7 mouse cellular contexts compared by ENCODE assay signal in genomic region chr17:23829064-23829619, GRCm38 (mm10). TPM values are rescaled to one million over a fixed set of nuclear protein-coding genes. Genes with fewer than 3 reads are reported as not detected.
DNase-seq lines count a peak whose midpoint lies in the region; ATAC-seq and TF ChIP-seq lines count a peak whose summit lies in the region.

Elob (minus strand) TSS chr17:23829136.

- peak; percentile 90 for DNase-seq in adrenal gland, postnatal 10 days
- peak; percentile 94 for DNase-seq in embryonic facial prominence, embryonic 10.5 days (ENCODE audit: low spot score)
- DNase-seq in gonadal fat pad, adult 2 months (ENCODE audit: low read depth) = peak; percentile 31
- peak; percentile 90 for DNase-seq in left cerebral cortex, postnatal 4 days

- H3K9me3 ChIP-seq in embryonic facial prominence, embryonic 10.5 days = no peaks in the 10 kb centered on the region
- H3K9me3 ChIP-seq in intestine, postnatal 0 days (ENCODE audit: control insufficient read depth) = no peaks in the 10 kb centered on the region
- H3K9me3 ChIP-seq in midbrain, embryonic 12.5 days = no peaks in the 10 kb centered on the region

- H3K36me3 ChIP-seq in embryonic facial prominence, embryonic 10.5 days (replicated peaks) = peaks cover 34% of the 10 kb centered on the region
- peaks cover 29% of the 10 kb centered on the region for H3K36me3 ChIP-seq in intestine, postnatal 0 days (ENCODE audit: control insufficient read depth, insufficient read depth)
- H3K36me3 ChIP-seq in midbrain, embryonic 12.5 days = peaks cover 32% of the 10 kb centered on the region
- peaks cover 20% of the 10 kb centered on the region for H3K36me3 ChIP-seq in small intestine, adult 2 months (ENCODE audit: control insufficient read depth, insufficient read depth, low read length)

- intact Hi-C loops in left cerebral cortex, postnatal 4 days (cut with DNase I) = no loop called here

- ATAC-seq in intestine, postnatal 0 days = peak; percentile 93
- peak; percentile 96 for ATAC-seq in midbrain, embryonic 12.5 days (ENCODE audit: low FRiP score, low read depth)

- peak within 1 kb of the TSS; percentile 87 for H3K4me2 ChIP-seq in intestine, postnatal 0 days (replicated peaks; ENCODE audit: low read depth)
- H3K4me2 ChIP-seq in midbrain, embryonic 12.5 days (replicated peaks) = peak within 1 kb of the TSS; percentile 83

- 2% methylated on average over 33 of the region's 42 CpGs for WGBS in embryonic facial prominence, embryonic 10.5 days
- WGBS in intestine, postnatal 0 days = under 1% methylated on average over 30 of the region's 42 CpGs
- WGBS in midbrain, embryonic 12.5 days = under 1% methylated on average over 38 of the region's 42 CpGs
- under 1% methylated on average over 42 of the region's 42 CpGs for WGBS in small intestine, adult 2 months

- H3K27me3 ChIP-seq in embryonic facial prominence, embryonic 10.5 days (replicated peaks; ENCODE audit: low read depth, poor library complexity, severe bottlenecking) = peaks cover 27% of the 10 kb centered on the region
- no peaks in the 10 kb centered on the region for H3K27me3 ChIP-seq in intestine, postnatal 0 days (replicated peaks; ENCODE audit: control insufficient read depth, insufficient read depth, low read length)
- peaks cover 31% of the 10 kb centered on the region for H3K27me3 ChIP-seq in midbrain, embryonic 12.5 days
- no peaks in the 10 kb centered on the region for H3K27me3 ChIP-seq in small intestine, adult 2 months (ENCODE audit: control insufficient read depth, insufficient read depth, low read length)

- peaks cover 22% of the 10 kb centered on the region for H3K4me1 ChIP-seq in embryonic facial prominence, embryonic 10.5 days
- no peaks in the 10 kb centered on the region; the same call in none of the 2 replicates for H3K4me1 ChIP-seq in intestine, postnatal 0 days (replicated peaks; ENCODE audit: control insufficient read depth, insufficient read depth, low read length)
- H3K4me1 ChIP-seq in midbrain, embryonic 12.5 days = peaks cover 14% of the 10 kb centered on the region
- peaks cover 4% of the 10 kb centered on the region; the same call in 1 of the 2 replicates for H3K4me1 ChIP-seq in small intestine, adult 2 months (ENCODE audit: control insufficient read depth, insufficient read depth, insufficient read length, low read length)

- H3K9ac ChIP-seq in intestine, postnatal 0 days (ENCODE audit: low read depth, low read length) = peak within 1 kb of the TSS; percentile 69
- peak within 1 kb of the TSS; percentile 81 for H3K9ac ChIP-seq in midbrain, embryonic 12.5 days (replicated peaks)

- H3K4me3 ChIP-seq in embryonic facial prominence, embryonic 10.5 days = peak within 1 kb of the TSS; percentile 83
- H3K4me3 ChIP-seq in intestine, postnatal 0 days (ENCODE audit: low read depth, low read length) = peak within 1 kb of the TSS; percentile 67
- peak within 1 kb of the TSS; percentile 82 for H3K4me3 ChIP-seq in midbrain, embryonic 12.5 days
- peak within 1 kb of the TSS; percentile 99 for H3K4me3 ChIP-seq in small intestine, adult 2 months (ENCODE audit: low read depth, low read length)

- peak within 1 kb of the TSS; percentile 92 for H3K27ac ChIP-seq in embryonic facial prominence, embryonic 10.5 days (replicated peaks)
- peak within 1 kb of the TSS; percentile 79 for H3K27ac ChIP-seq in intestine, postnatal 0 days (ENCODE audit: low read depth, low read length)
- peak within 1 kb of the TSS; percentile 95 for H3K27ac ChIP-seq in midbrain, embryonic 12.5 days (replicated peaks)
- H3K27ac ChIP-seq in small intestine, adult 2 months (ENCODE audit: insufficient read depth, low read depth, low read length) = peak within 1 kb of the TSS; percentile 99

- peak; percentile 80 for TF ChIP-seq CTCF in intestine, postnatal 0 days (IDR thresholded peaks at IDR 0.05; ENCODE audit: low read depth)
- TF ChIP-seq CTCF in small intestine, adult 2 months (IDR thresholded peaks at IDR 0.05; ENCODE audit: extremely low read depth, insufficient read length, insufficient replicate concordance, low read depth, low read length) = peak; percentile 84; the same call in 1 of the 2 replicates

- peak; percentile 27; the same call in 1 of the 2 replicates for TF ChIP-seq POLR2A in small intestine, adult 2 months (IDR thresholded peaks at IDR 0.05; ENCODE audit: low read depth, low read length)

RNA-seq across cellular contexts. Expression of gene Elob, which starts in this region (rescaled TPM):
- 100 to 1,000 TPM; 333 to 378 TPM for total RNA-seq in adrenal gland, postnatal 10 days (2021)
- polyA plus RNA-seq in embryonic facial prominence, embryonic 10.5 days (2016; fragmentation: Nextera tagmentation; extraction: Ambion mirVana) = 1,075 and 1,103 TPM in 2 replicates
- 689 and 774 TPM in 2 replicates for polyA plus RNA-seq in gonadal fat pad, adult 2 months (2012; rRNA removed)
- 994 and 1,025 TPM in 2 replicates for polyA plus RNA-seq in intestine, postnatal 0 days (2015; fragmentation: Nextera tagmentation; extraction: Ambion mirVana)
- total RNA-seq in left cerebral cortex, postnatal 4 days (2021) = 100 to 1,000 TPM; 435 to 447 TPM
- 1,125 and 1,165 TPM in 2 replicates for polyA plus RNA-seq in midbrain, embryonic 12.5 days (2016; fragmentation: Nextera tagmentation; extraction: Ambion mirVana)
- polyA plus RNA-seq in small intestine, adult 2 months (2012; rRNA removed) = 352 and 591 TPM in 2 replicates

Comparison
In these comparisons a context has a peak if more than half of its experiments do, and no peak if none do; other contexts are left out.
1. Peak in every context shown above with its lines: DNase-seq, ATAC-seq, H3K4me3 ChIP-seq and H3K27ac ChIP-seq.
2. DNase-seq: peak in every context shown above with its lines; median percentile 94 in embryonic facial prominence, embryonic 10.5 days; 90 in adrenal gland, postnatal 10 days; 90 in left cerebral cortex, postnatal 4 days; 31 in gonadal fat pad, adult 2 months.